Mouse (Mus musculus): Measurements from ENCODE around the gene Sema6b. TPM values are rescaled to one million over a fixed set of nuclear protein-coding genes. Genes with fewer than 3 reads are reported as not detected.

Sema6b gene
- polyA plus RNA-seq, 2 experiments = 3.8 to 10.5 TPM

DNA sequence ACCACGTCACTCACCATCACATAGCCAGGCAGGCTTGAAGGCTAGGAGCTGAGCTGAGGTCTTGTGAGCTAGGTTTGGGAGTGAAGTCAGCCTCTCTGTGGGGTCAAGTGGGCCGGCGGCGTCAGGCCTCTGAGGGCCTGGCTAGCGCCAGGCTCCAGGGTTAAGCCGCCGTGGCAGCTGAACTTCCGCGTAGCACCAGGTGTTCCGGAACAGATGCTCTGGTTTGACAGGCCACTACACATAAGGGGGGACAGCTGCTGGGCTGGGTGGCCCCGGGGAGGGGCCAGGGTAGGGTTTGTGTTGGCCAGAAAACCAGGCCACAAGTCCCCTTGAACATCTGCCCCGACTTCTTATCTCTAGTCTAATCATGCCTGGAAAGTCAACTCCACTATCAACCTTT lies 7.3 kb upstream of the Sema6b start:
- TF ChIP-seq POLR2A (IDR thresholded peaks at IDR 0.05; ENCODE audit: borderline replicate concordance, extremely low read depth, insufficient read depth, insufficient read length) = no peak
- peaks cover 55% of the 10 kb centered on the region for H3K27me3 ChIP-seq (ENCODE audit: control insufficient read depth, insufficient read depth, low read length)
- DNase-seq (ENCODE audit: low spot score) = no peak

GRCm38 (mm10) chr17:56146131-56146530 lies 6.0 kb upstream of the Sema6b start:
- Histone ChIP-seq H3K36me3 (ENCODE audit: control insufficient read depth, insufficient read depth, low read length) (no peaks in the 10 kb centered on the region), H3K4me2 (replicated peaks; ENCODE audit: low read depth, low read length, severe bottlenecking) (no peak overlapping the region), H3K4me1 (ENCODE audit: control insufficient read depth, insufficient read depth, low read length) (peaks cover 9% of the 10 kb centered on the region; the same call in 1 of the 2 replicates), H3K27me3 (ENCODE audit: control insufficient read depth, insufficient read depth, low read length) (peaks cover 68% of the 10 kb centered on the region), H3K27ac (replicated peaks; ENCODE audit: low read depth, low read length) (no peak overlapping the region), H3K4me3 (replicated peaks; ENCODE audit: low read length) (no peak overlapping the region), H3K9ac (ENCODE audit: low read depth, low read length, severe bottlenecking) (no peak overlapping the region), H3K9me3 (ENCODE audit: control insufficient read depth, low read length) (no peaks in the 10 kb centered on the region)
- TF ChIP-seq POLR2A (IDR thresholded peaks at IDR 0.05; ENCODE audit: borderline replicate concordance, extremely low read depth, insufficient read depth, insufficient read length) = no peak
- DNase-seq (ENCODE audit: low spot score) (no peak), ATAC-seq (ENCODE audit: low FRiP score, low read depth) (no peak)
- 15% methylated on average over 9 of the region's 9 CpGs for WGBS

More for the DNA sequence above, 7.3 kb upstream of the Sema6b start:
- Histone ChIP-seq H3K27ac (replicated peaks; ENCODE audit: low read depth, low read length) (no peak overlapping the region), H3K9me3 (ENCODE audit: control insufficient read depth, low read length) (no peaks in the 10 kb centered on the region), H3K36me3 (ENCODE audit: control insufficient read depth, insufficient read depth, low read length) (no peaks in the 10 kb centered on the region), H3K4me2 (replicated peaks; ENCODE audit: low read depth, low read length, severe bottlenecking) (no peak overlapping the region), H3K4me3 (replicated peaks; ENCODE audit: low read length) (no peak overlapping the region), H3K9ac (ENCODE audit: low read depth, low read length, severe bottlenecking) (no peak overlapping the region), H3K4me1 (ENCODE audit: control insufficient read depth, insufficient read depth, low read length) (no peaks in the 10 kb centered on the region)
- WGBS = 53% methylated on average over 12 of the region's 12 CpGs
- ATAC-seq (ENCODE audit: low FRiP score, low read depth) = peak; percentile 48; the same call in 1 of the 2 replicates

GRCm38 (mm10) chr17:56144546-56144945 lies 4.4 kb upstream of the Sema6b start:
- Histone ChIP-seq H3K4me2 (replicated peaks; ENCODE audit: low read depth, low read length, severe bottlenecking) (no peak overlapping the region), H3K4me3 (replicated peaks; ENCODE audit: low read length) (no peak overlapping the region), H3K4me1 (ENCODE audit: control insufficient read depth, insufficient read depth, low read length) (peaks cover 12% of the 10 kb centered on the region; the same call in 1 of the 2 replicates), H3K27ac (replicated peaks; ENCODE audit: low read depth, low read length) (no peak overlapping the region), H3K9ac (ENCODE audit: low read depth, low read length, severe bottlenecking) (no peak overlapping the region), H3K9me3 (ENCODE audit: control insufficient read depth, low read length) (no peaks in the 10 kb centered on the region), H3K27me3 (ENCODE audit: control insufficient read depth, insufficient read depth, low read length) (peaks cover 72% of the 10 kb centered on the region), H3K36me3 (ENCODE audit: control insufficient read depth, insufficient read depth, low read length) (no peaks in the 10 kb centered on the region)
- 68% methylated on average over 9 of the region's 9 CpGs for WGBS
- DNase-seq (ENCODE audit: low spot score) = no peak
- no peak for TF ChIP-seq POLR2A (IDR thresholded peaks at IDR 0.05; ENCODE audit: borderline replicate concordance, extremely low read depth, insufficient read depth, insufficient read length)
- ATAC-seq (ENCODE audit: low FRiP score, low read depth) = no peak

DNA sequence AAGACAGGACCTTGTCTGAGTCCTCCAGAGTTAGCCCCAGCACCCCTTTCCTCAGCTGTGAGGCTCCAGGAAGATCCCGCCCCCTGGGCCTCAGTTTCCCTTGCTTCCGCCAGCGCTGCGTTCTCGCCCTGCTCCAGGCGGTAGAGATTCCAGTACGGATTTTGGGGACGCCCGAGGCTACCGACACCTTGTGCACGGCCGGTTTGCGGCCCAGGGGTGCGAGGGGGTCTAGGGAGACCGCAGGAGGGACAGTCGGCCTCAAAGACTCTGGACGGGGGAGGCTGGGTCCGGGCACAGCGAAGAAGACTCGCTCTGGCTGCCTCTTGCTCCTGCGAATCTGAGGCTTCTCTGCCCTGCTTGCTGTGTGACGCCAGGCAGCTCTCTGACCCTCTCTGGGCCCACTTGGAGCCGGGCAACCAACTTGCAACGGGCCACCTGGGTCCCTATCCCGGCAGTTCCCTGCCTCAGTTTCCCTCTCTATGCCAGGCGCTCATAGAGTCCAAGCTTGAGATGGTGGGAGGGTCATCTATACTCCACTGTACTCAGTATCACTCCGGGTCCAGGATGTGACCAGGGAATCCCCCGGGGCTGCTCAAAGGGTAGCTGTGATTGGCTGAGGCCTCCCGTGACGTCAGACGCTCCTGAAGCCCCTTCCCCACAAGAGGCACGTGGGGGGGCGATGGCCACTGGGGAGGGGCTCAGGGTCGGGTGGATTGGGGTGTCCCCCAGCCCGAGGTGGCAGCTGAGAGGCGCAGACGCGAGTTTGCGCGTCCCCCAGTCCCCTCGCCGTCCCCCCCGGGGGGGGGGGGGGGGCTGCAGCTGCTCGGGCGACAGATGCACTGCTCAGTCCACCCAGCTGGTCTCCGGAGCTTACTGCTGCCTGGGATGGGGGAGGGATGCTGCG lies 1.8 kb upstream of the Sema6b start:
- H3K4me1 ChIP-seq (ENCODE audit: control insufficient read depth, insufficient read depth, low read length) = peaks cover 13% of the 10 kb centered on the region; the same call in 1 of the 2 replicates
- no peak overlapping the region for H3K27ac ChIP-seq (replicated peaks; ENCODE audit: low read depth, low read length)
- TF ChIP-seq POLR2A (IDR thresholded peaks at IDR 0.05; ENCODE audit: borderline replicate concordance, extremely low read depth, insufficient read depth, insufficient read length) = no peak
- peak; percentile 58 for ATAC-seq (ENCODE audit: low FRiP score, low read depth)
- H3K4me3 ChIP-seq (replicated peaks; ENCODE audit: low read length) = peak overlapping the region; percentile 33
- H3K9me3 ChIP-seq (ENCODE audit: control insufficient read depth, low read length) = no peaks in the 10 kb centered on the region
- no peaks in the 10 kb centered on the region for H3K36me3 ChIP-seq (ENCODE audit: control insufficient read depth, insufficient read depth, low read length)
- WGBS = under 1% methylated on average over 37 of the region's 47 CpGs
- peak overlapping the region; percentile 52 for H3K4me2 ChIP-seq (replicated peaks; ENCODE audit: low read depth, low read length, severe bottlenecking)
- H3K9ac ChIP-seq (ENCODE audit: low read depth, low read length, severe bottlenecking) = peak overlapping the region; percentile 31; the same call in 1 of the 2 replicates
- no peak for DNase-seq (ENCODE audit: low spot score)
- peaks cover 62% of the 10 kb centered on the region for H3K27me3 ChIP-seq (ENCODE audit: control insufficient read depth, insufficient read depth, low read length)

- no peak for TF ChIP-seq POLR2A (IDR thresholded peaks at IDR 0.05; ENCODE audit: borderline replicate concordance, extremely low read depth, insufficient read depth, insufficient read length)
- DNase-seq (ENCODE audit: low spot score) = no peak
- Histone ChIP-seq H3K36me3 (ENCODE audit: control insufficient read depth, insufficient read depth, low read length) (no peaks in the 10 kb centered on the region), H3K4me2 (replicated peaks; ENCODE audit: low read depth, low read length, severe bottlenecking) (peak overlapping the region; percentile 98), H3K27me3 (ENCODE audit: control insufficient read depth, insufficient read depth, low read length) (peaks cover 52% of the 10 kb centered on the region), H3K9me3 (ENCODE audit: control insufficient read depth, low read length) (no peaks in the 10 kb centered on the region), H3K4me3 (replicated peaks; ENCODE audit: low read length) (peak overlapping the region; percentile 72), H3K4me1 (ENCODE audit: control insufficient read depth, insufficient read depth, low read length) (peaks cover 15% of the 10 kb centered on the region; the same call in 1 of the 2 replicates), H3K9ac (ENCODE audit: low read depth, low read length, severe bottlenecking) (peak overlapping the region; percentile 66), H3K27ac (replicated peaks; ENCODE audit: low read depth, low read length) (no peak overlapping the region)
- 6% methylated on average over 8 of the region's 21 CpGs for WGBS
- ATAC-seq (ENCODE audit: low FRiP score, low read depth) = no peak
Measured at GRCm38 (mm10) chr17:56139355-56139754, 788 bp downstream of the Sema6b start.
